Mouse (Mus musculus) heart, embryonic 11.5 days (tissue): Measurements from ENCODE around the gene Mcts1. TPM values are rescaled to one million over a fixed set of nuclear protein-coding genes. Genes with fewer than 3 reads are reported as not detected.
A peak's percentile ranks its signal among the peaks of the same experiment; 100 is the strongest.

ENCODE experiments used
- ATAC-seq: fragments of 200-750 bp; cut with Nextera tagmentation; replicated peaks from 2 replicates; pipeline ENCODE4 v1.8.0; 2017; ENCODE audit warnings: moderate library complexity; ENCODE audit not compliant: insufficient number of reproducible peaks, low FRiP score, low TSS enrichment
- H3K27ac ChIP-seq: fragments of 300-500 bp; sonication (generic); 2 replicates; pipeline ENCODE4 v1.5.1; 2014; ENCODE audit warnings: mild to moderate bottlenecking, low read depth, low read length
- H3K27me3 ChIP-seq: fragments of 300-500 bp; sonication (generic); 2 replicates; pipeline ENCODE4 v1.6.1; 2014; ENCODE audit warnings: mild to moderate bottlenecking, low read length, mixed read lengths; ENCODE audit not compliant: control insufficient read depth, insufficient read depth
- H3K36me3 ChIP-seq: fragments of 300-500 bp; sonication (generic); 2 replicates; pipeline ENCODE4 v1.6.1; 2014; ENCODE audit warnings: mild to moderate bottlenecking, low read length, moderate library complexity, mixed read lengths; ENCODE audit not compliant: control insufficient read depth, insufficient read depth
- H3K4me1 ChIP-seq: fragments of 300-500 bp; sonication (generic); 2 replicates; pipeline ENCODE4 v1.6.1; 2014; ENCODE audit warnings: low read length; ENCODE audit not compliant: control insufficient read depth, insufficient read depth
- H3K4me2 ChIP-seq: fragments of 300-500 bp; sonication (generic); 2 replicates; pipeline ENCODE4 v1.6.1; 2014; ENCODE audit warnings: mild to moderate bottlenecking, moderate library complexity
- H3K4me3 ChIP-seq: fragments of 300-500 bp; sonication (generic); 2 replicates; pipeline ENCODE4 v1.5.1; 2014; ENCODE audit warnings: low read depth, low read length
- H3K9ac ChIP-seq: fragments of 300-500 bp; sonication (generic); 2 replicates; pipeline ENCODE4 v1.6.1; 2014; ENCODE audit warnings: mild to moderate bottlenecking, low read depth, low read length, moderate library complexity
- H3K9me3 ChIP-seq: fragments of 300-500 bp; sonication (generic); replicated peaks from 2 replicates; pipeline ENCODE4 v1.6.1; 2016; ENCODE audit warnings: low read length; ENCODE audit not compliant: control insufficient read depth
- WGBS: fragments of 180-500 bp; shearing (Covaris S2); extraction: QIAGEN DNeasy Blood & Tissue Kit; methylation state at CpG from one replicate; pipeline ENCODE4 v1.1.7; 2014; ENCODE audit not compliant: insufficient replicate concordance; 5-methylcytosine and 5-hydroxymethylcytosine counted together
- polyA plus RNA-seq: library from polyadenylated mRNA; unstranded; fragments of >200 nt; fragmentation: Nextera tagmentation; extraction: Ambion mirVana; gene quantifications from 2 replicates; pipeline ENCODE4 v1.2.1, GENCODE M21; 2014

The Mcts1 gene
- polyA plus RNA-seq, 1 experiment from 2014 or later, result 56.5 TPM

DNA sequence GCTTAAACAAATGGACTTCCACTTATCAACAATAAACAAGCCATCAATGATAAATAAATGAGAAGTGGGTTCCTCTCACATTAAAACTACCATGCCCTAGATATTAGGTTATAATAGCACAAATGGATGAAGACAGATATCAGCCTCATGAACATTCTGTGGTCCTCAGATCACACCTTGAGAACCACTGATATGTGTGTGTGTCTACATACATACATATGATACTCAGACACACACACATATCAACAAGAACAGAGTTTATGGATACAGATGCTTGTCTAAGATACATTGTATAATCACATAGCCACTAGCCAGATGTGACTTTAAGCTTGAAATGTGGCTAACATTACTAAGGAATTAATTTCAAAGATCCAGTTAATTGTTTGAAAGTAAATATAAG, 17.1 kb upstream of the Mcts1 start:
- Histone ChIP-seq H3K27ac (no peak overlapping the region), H3K4me2 (no peak overlapping the region), H3K27me3 (no peaks in the 10 kb centered on the region), H3K4me1 (no peaks in the 10 kb centered on the region), H3K36me3 (no peaks in the 10 kb centered on the region), H3K9ac (no peak overlapping the region), H3K4me3 (no peak overlapping the region), H3K9me3 (no peaks in the 10 kb centered on the region)
- no peak for ATAC-seq

DNA sequence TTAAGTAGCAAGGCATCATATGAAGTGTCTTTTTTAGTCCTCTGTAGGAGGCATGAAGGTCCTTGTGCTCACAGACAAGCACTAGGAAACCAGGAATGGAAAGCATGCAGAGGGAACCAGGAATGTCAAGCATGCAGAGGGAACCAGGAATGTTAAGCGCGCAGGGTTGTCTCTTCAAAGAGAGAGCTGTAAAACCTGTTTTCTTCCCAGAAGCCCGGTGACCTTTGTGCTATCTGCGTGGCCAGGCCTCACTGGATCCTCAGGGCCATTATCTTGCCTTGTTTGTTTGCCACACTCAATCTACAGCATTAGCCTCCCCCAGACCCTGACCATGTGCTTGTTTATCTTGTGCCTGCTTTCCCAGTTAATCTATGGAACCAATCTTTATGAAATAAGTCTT, 10.6 kb upstream of the Mcts1 start:
- ATAC-seq, result no peak
- Histone ChIP-seq H3K4me1 (no peaks in the 10 kb centered on the region), H3K27ac (peak overlapping the region; percentile 41; the same call in 1 of the 2 replicates), H3K36me3 (no peaks in the 10 kb centered on the region), H3K9ac (no peak overlapping the region), H3K9me3 (no peaks in the 10 kb centered on the region), H3K27me3 (no peaks in the 10 kb centered on the region), H3K4me3 (no peak overlapping the region), H3K4me2 (no peak overlapping the region)
- 22% methylated on average over 4 of the region's 4 CpGs for WGBS

DNA sequence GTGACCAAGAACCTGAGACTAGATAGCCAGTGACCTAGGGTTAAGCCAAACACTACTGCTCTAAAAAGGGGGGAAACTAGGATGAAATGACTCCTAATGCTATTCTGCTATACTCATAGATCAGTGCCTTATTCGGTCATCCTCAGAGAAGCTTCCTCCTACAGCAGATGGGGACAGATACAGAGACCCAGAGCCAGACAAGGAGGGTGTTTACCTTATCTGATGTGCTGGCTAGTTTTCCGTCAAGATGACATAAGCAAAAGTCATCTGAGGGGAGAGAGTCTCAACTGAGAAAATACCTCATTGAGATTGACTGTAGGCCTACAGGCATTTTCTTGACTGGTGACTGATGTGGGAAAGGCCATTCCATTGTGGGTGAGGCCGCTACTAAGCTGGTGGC, 8.6 kb upstream of the Mcts1 start:
- ATAC-seq, result no peak
- H3K4me1 ChIP-seq, result no peaks in the 10 kb centered on the region
- no peaks in the 10 kb centered on the region for H3K27me3 ChIP-seq
- WGBS, result 74% methylated on average over 3 of the region's 3 CpGs
- no peaks in the 10 kb centered on the region for H3K36me3 ChIP-seq
- H3K4me3 ChIP-seq, result no peak overlapping the region
- no peak overlapping the region for H3K4me2 ChIP-seq
- H3K27ac ChIP-seq, result no peak overlapping the region
- H3K9me3 ChIP-seq, result no peaks in the 10 kb centered on the region
- H3K9ac ChIP-seq, result no peak overlapping the region

DNA sequence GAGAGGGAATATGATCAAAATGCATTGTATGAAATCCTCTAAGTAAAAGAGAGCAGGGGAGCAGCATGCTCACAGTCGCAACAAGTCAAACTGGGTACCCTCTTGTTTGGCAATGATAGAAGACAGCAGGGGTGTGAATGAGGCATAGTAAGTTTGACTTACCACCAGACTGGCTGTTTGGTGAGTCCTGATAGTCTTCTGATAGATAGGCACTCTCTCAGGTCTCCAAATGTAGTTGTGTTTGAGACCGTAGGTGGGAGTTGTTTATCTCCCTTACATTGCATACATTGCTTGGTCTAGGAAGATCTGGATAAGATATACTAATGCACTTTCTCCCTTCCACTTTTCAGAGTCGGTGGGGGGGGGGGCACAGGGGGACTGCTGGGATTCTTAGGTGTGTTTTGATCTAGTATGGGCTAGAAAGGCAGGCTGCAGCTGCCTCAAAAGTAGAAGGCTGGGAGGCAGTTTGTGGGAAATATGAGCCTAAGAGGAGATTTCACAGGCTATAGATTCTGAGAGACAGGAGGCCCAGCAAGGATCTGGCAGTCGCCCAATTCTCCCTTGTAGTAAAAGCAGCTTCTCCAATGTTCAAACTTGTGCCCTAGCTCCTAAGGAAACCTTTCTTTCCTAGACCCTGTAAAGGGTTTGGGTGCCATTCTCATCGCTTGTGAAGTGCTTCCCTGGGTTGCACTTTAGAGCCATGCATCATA, 7.0 kb upstream of the Mcts1 start:
- Histone ChIP-seq H3K9ac (no peak overlapping the region), H3K4me1 (no peaks in the 10 kb centered on the region), H3K4me2 (no peak overlapping the region), H3K9me3 (no peaks in the 10 kb centered on the region), H3K27me3 (no peaks in the 10 kb centered on the region), H3K4me3 (no peak overlapping the region), H3K36me3 (no peaks in the 10 kb centered on the region), H3K27ac (no peak overlapping the region)
- no peak for ATAC-seq
- 38% methylated on average over 5 of the region's 5 CpGs for WGBS

DNA sequence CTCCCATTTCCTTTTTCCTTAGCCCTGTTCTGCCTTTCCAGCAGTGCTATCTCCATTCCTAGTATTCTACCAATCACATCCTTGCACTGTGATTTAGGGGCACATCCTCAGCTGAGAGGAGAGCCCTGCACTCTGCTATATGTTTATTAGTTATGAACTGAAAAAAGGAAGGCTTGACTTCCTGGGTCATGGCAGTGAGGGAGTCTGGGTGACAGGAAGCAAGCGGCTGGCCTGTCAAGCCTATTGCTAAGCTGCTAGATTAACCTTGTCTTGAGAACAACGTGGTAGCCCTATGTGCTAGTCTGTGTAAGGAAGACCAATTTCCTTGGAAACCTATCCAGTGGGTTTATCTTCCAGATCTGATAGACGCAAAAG, 604 bp downstream of the Mcts1 start:
- H3K4me1 ChIP-seq, result no peaks in the 10 kb centered on the region
- ATAC-seq, result peak; percentile 22; the same call in 1 of the 2 replicates
- peak overlapping the region; percentile 62 for H3K27ac ChIP-seq
- H3K36me3 ChIP-seq, result no peaks in the 10 kb centered on the region
- H3K9me3 ChIP-seq, result no peaks in the 10 kb centered on the region
- H3K4me2 ChIP-seq, result peak overlapping the region; percentile 72
- no peaks in the 10 kb centered on the region for H3K27me3 ChIP-seq
- H3K4me3 ChIP-seq, result peak overlapping the region; percentile 51
- peak overlapping the region; percentile 71 for H3K9ac ChIP-seq
- 21% methylated on average over 3 of the region's 3 CpGs for whole genome bisulfite sequencing

DNA sequence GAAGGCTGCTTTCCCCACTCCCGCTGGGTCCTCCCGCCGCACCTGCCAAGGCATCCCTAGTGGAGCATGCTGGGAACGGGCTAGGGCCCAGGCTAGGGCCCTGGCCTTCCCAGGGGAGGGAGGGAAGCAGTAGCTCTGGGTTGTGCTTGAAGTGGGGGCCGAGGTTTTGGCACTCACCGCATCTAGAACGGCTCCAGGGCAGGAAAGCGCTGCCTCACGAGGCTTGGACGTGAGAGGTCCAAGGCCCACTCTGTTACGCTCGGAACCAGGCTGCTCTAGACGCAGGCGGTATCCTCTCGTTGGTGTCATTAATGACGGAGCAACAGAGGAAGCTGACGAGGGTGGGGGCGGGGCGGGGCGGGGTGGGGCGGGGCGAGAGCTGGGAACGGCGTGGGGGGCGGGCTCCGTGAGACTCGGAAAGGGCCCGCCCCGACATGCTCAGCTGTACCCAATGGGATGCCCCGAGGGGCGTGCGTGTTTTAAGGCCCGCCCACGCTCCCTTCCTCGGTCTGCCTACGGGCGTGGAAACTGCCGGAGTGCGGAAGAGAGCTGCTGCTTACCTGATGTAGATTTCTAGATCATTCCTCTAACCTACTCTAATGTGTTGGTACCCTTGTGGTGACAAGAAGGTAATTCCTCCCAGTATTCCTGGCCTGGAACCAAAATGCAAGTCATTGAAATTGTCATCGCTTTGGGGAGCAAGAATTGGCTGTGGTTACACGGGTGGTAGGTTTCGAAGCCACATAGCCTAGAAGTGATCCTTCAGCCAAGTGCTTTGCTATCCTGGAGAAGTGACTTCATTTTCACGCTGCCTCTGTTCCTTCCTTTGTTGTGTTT, 34.6 kb downstream of the Mcts1 start, which contains the start of gene C1galt1c1:
Gene C1galt1c1 (minus strand): TSS at position 287 of the 837 bp plus-strand sequence.
- peak within 1 kb of the TSS; percentile 77 for H3K9ac ChIP-seq
- H3K4me1 ChIP-seq, result no peaks in the 10 kb centered on the region
- peak; percentile 99 for ATAC-seq
- H3K27me3 ChIP-seq, result no peaks in the 10 kb centered on the region
- peak within 1 kb of the TSS; percentile 55 for H3K4me3 ChIP-seq
- no peaks in the 10 kb centered on the region for H3K36me3 ChIP-seq
- H3K4me2 ChIP-seq, result peak within 1 kb of the TSS; percentile 54
- peak within 1 kb of the TSS; percentile 88 for H3K27ac ChIP-seq
- WGBS, result 20% methylated on average over 37 of the region's 43 CpGs
- no peaks in the 10 kb centered on the region for H3K9me3 ChIP-seq

DNA sequence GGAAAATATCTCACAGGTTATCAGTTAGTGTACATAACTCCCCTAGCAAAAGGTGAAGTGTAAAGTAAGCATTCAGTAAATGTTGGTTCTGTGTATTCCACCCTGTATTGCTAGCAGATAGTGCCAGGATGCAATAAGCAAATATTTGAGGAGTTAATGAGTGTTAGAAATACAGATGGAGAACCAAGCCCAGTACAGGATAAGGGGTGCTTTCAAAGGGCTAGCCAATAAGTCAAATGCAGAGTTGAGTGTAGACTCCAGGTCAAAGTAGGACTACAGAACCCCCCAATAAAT, 35.2 kb downstream of the Mcts1 start:
- H3K9ac ChIP-seq, result no peak overlapping the region
- no peak for ATAC-seq
- no peaks in the 10 kb centered on the region for H3K9me3 ChIP-seq
- H3K4me1 ChIP-seq, result no peaks in the 10 kb centered on the region
- no peak overlapping the region for H3K27ac ChIP-seq
- H3K4me2 ChIP-seq, result peak overlapping the region; percentile 54
- peak overlapping the region; percentile 55 for H3K4me3 ChIP-seq
- H3K36me3 ChIP-seq, result no peaks in the 10 kb centered on the region
- H3K27me3 ChIP-seq, result no peaks in the 10 kb centered on the region

DNA sequence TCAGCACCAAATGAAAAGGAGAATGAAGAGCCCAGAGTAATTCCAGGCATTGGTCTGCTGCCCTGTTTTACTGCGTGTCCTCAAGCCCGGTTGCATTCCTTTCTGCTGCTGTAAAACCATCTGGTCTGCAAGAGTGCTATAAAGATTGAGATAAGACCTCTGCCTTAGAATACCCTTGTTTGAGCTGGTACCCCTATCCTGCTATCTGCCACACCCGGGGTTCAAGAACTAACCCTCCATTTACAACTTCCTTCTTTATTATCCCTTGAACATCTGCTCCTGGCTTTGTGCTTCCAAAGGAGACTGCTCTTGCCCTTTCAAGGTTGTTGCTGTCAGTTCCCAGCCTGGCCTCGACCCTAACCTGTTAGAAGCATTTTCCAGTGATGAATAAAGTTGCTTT, 41.1 kb downstream of the Mcts1 start:
- no peak overlapping the region for H3K9ac ChIP-seq
- H3K9me3 ChIP-seq, result no peaks in the 10 kb centered on the region
- no peak overlapping the region for H3K27ac ChIP-seq
- no peaks in the 10 kb centered on the region for H3K36me3 ChIP-seq
- no peaks in the 10 kb centered on the region for H3K27me3 ChIP-seq
- H3K4me2 ChIP-seq, result no peak overlapping the region
- WGBS, result 40% methylated on average over 4 of the region's 4 CpGs
- ATAC-seq, result no peak
- H3K4me3 ChIP-seq, result no peak overlapping the region
- no peaks in the 10 kb centered on the region for H3K4me1 ChIP-seq

DNA sequence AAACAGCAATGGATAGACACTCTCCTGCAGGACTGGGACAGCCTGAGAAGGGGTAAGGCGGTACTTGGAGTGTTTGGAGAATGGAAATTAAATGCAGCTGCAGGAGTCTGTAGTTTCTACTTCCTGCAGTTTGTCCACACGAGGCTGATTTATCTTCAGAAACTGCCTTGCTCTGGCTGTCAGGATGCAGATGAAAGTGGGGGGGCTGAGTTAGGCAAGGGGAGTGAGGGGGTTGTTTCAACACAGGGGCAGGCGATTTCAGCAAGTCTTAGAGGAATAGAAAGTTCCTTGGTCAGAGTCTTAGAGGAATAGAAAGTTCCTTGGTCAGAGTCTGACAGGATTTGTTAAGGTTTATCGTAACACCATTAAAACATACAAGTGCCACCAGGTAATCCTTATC, 41.8 kb downstream of the Mcts1 start:
- no peak overlapping the region for H3K27ac ChIP-seq
- no peak overlapping the region for H3K4me2 ChIP-seq
- H3K9ac ChIP-seq, result no peak overlapping the region
- no peaks in the 10 kb centered on the region for H3K36me3 ChIP-seq
- H3K4me1 ChIP-seq, result no peaks in the 10 kb centered on the region
- no peak overlapping the region for H3K4me3 ChIP-seq
- 64% methylated on average over 4 of the region's 4 CpGs for whole genome bisulfite sequencing
- no peaks in the 10 kb centered on the region for H3K9me3 ChIP-seq
- no peak for ATAC-seq
- no peaks in the 10 kb centered on the region for H3K27me3 ChIP-seq
